Mouse (Mus musculus): ENCODE data around the gene Cbfa2t3. TPM values are rescaled to one million over a fixed set of nuclear protein-coding genes. Genes with fewer than 3 reads are reported as not detected.
"Not testable (repeated sequence)": the region's sequence is repeated elsewhere in the genome, so short reads cannot be mapped to it uniquely, and the experiment has no call there.

The Cbfa2t3 gene
- total RNA-seq, 2 experiments from 2014 or later, result 18.9 TPM

DNA sequence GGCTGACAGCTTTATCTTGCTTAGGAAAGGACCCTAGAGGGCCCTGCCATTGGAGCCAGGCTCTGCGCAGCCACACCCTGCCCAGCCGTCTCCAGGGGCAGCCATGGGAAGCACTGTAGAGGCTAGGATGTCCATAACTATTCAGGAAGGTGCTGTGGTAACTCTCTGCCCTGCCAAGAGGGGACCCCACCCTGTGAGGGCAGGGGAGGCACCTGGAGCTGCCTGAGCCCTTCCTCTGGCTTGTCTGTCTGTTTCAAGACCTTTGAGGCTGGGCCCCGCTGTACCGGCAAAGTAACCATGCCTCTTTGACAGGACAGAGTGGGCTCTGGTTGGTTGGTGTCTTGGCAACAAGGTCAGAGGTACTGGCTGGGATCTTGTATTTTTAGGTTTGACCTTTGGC lies 58.1 kb downstream of the Cbfa2t3 start:
- no peak for DNase-seq (ENCODE audit: low spot score in 2 of 2)

DNA sequence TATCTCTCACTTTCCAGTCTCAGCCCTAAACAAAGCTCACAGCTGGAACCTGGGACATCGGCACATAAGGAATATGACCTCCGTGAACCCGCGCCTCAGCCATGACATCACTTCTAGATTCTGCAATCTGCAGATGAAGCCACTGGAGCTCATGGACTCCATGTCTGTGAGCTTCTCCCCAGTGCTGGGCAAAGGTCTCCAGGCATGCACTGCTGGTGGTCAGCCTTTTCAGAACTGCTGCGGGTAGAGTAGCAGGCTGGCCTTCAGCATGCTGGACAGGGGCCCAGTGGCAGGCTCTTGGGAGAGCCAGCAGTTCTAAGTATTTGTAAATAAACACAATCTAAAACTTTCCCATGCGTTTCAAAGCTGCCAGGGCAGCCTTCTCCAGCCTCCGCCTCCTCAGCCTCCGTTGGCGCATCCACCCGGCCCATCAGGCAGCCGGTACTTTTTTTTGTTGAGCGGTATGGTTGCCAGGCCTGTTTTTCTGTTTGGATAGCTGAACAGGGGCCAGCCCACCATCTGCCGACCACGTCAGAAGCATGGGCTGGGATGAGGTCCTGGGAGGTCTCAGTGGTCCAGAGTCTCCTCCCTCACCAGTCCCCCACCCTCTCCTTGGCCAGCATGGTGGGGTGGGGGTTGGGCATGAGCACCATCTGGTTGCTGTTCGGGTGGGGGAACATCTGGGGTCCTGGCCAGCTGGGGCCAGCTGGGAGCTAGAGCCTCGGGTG lies 59.2 kb downstream of the Cbfa2t3 start:
- DNase-seq (ENCODE audit: low spot score in 2 of 2), result peak; percentile 67 to 81

DNA sequence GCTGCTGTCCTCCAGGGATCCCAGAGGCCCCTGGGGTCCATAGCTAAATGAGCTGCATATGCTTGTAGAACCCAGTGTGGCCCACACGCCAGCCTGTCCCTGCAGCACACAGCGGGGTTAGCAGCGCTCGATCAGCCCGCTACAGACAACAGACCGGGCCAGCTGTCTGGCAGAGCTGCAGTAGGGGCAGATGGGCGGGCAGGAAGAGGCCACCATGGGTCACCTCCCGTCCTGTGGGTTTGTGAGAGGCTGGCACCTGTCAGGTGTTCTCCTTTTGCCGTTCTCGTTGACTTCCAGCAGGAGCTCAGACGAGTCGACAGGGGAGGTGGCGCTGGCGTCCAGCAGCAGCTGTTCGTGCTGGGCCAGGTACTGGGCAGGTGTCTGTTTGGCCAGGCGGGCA lies 60.3 kb downstream of the Cbfa2t3 start:
- no peak for DNase-seq (ENCODE audit: low spot score in 2 of 2)

DNA sequence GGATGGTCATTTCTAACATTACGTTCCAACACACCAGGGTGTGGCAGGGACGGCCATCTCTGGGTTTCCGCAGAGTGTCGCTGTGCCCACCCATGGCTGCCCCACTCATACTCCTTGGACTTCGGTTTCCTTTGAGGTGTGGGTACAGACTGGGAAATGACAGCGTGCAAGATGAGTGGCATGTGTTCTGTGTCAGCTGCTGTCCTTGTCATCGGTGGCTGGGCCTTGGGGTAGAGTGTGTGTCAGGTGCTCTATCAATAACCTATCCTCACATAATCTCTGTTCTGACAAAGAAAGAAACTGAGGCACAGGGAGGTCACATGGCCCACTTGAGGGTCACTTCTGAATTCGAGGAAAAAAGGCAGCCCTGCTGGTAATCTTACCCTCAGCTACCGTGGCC lies 61.7 kb downstream of the Cbfa2t3 start:
- DNase-seq (ENCODE audit: low spot score in 2 of 2), result no peak

DNA sequence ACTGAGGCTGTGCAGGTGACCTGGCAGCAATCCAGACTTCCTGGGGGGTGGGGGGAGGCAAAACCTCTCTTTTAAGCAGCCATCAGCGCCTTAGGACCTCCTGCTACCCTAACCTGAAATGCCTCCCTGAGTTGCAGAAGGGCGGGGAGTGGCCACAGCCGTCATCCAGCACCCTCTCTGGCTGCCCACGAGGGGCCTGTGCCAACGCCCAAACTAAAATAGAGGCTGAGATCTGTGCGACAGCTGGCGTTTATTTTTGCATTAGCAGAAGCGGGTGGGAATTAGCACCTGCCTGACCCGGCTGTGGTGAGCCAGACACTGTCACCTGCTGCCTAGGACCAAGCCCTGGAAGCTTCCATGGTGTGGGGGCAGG lies 62.1 kb downstream of the Cbfa2t3 start:
- DNase-seq (ENCODE audit: low spot score in 2 of 2), result peak in 1 of 2 experiments; percentile 43

DNA sequence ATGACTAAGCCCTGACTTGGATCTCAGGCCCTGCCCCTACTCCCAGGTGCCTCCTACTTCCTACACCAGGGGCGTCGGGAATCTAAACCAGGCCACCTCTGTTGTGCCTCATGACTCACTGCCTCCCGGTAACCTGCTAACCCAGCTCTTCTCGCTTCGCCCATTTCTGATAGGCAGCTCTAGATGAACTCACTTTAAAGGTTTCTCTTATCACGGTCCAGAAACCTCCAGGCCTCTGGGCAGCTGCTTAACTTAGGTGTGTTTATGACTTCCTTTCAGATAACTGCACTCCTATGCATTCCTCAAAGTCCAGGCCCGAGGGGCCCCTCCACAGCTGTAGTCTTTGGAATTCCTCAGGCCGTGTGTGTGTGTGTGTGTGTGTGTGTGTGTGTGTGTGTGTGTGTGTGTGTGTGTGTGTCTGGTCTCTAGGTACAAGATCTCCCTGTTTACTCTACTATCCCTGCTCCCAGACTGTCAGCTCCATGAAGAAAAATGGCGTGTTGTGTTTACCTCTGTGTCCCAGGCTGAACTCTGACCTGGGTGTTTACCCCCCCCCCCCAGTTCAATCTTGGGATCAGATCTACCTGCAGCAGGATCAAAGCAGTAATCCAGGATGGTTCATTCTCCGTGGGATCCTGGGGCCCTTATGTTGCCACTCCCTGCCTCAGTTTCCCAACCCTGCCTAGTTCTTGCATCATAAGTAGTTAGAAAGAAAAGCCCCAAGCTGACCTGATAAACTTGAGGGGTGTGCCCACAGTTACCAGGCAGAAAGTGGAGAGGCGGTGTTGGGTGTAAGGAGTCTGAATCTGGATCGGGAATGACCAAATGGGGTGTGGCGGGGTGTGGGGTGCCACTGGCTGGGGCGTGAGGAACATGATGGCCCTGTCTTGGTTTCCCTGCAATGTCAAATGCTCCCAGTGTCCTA lies 62.8 kb downstream of the Cbfa2t3 start:
- DNase-seq (ENCODE audit: low spot score in 2 of 2), result no peak

DNA sequence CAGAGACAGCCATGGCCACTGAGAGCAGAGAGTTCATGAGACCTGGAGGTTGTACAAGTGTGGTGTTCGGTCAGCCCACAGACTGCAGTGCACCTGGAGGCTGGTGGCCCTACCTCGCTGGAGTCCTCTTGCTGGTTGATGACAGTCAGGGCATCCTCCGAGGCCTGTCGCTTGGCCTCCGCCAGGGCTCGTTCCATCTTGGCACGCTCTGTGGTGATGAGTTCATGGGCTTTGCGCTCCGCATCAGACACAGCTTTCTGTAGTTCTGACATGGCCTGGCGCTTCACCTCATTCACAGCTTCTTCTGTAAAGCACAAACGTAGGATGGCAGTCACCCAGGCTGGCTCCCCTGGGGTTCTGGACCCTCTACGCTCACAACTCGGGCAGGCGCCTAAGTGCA lies 65.7 kb downstream of the Cbfa2t3 start:
- no peak for DNase-seq (ENCODE audit: low spot score in 2 of 2)

DNA sequence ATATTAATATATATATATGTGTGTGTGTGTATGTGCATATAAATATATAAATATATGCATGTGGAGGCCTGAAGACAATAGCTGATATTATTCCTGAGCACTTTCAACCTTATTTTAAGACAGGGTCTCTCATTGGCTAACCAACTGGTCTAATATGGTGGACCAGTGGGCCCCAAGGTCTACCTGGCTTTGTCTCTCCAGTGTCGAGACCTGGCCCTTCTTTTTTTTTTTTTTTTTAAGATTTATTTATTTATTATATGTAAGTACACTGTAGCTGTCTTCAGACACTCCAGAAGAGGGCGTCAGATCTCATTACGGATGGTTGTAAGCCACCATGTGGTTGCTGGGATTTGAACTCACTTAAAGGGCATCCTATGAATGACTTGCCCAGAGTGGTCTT lies 66.8 kb downstream of the Cbfa2t3 start:
- not testable (repeated sequence) for DNase-seq (ENCODE audit: low spot score in 2 of 2)

DNA sequence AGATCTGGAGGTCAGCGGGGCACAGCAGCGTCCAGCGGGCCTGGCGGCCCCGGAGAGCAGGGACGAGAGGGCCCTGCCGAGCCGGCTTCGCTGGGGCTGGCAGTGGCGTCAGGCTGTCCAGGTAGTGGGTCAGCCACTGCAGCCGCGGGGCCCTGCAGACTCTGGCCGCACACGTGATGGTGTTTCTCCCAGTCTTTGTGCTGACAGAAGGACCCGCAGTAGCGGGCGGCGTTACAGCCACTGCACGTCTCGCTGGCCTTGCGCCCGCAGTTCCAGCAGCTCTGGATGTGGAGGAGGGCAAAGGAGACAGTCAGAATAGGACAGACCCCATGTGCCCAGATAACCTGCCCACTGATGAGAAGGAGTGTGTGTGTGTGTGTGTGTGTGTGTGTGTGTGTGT lies 68.2 kb downstream of the Cbfa2t3 start:
- no peak for DNase-seq (ENCODE audit: low spot score in 2 of 2)

DNA sequence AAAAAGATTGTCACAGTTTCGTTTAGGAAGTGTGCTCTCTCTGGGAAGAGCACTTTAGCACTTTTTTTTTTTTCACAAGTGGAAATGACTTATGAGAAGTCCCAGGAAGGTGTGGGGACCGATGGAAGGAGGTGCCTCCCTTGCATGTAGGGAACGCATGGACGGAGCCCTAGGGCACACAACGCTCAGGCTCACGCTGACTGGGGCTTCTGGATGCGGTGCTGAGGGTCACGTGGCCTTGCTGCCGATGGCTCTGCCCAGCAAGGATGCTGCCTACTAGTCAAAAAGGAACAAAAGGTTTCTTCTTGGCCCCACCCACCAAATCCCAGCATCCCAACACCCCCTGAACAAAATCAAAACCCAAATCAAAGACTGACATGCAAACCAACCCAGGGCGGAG lies 69.5 kb downstream of the Cbfa2t3 start:
- no peak for DNase-seq (ENCODE audit: low spot score in 2 of 2)

DNA sequence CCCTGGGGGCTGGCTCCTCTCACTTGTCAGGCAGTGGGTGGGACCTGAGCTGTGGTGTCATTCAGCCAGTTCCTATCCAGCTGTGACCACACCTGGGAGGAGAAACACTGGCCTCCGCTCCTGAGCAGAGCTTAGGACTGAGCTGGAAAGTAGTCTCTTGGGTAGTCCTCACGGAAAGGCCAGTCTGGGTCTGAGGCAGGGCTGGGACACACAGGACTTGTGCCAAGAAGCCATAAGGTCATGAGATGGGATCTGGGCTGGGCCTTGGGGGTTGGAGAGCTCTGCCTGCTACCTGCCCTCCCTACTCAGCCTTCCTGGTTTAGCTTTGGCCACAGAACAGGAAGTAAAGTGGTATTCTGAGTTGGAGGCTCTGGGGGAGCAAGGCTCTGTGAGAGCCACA lies 72.0 kb downstream of the Cbfa2t3 start:
- DNase-seq (ENCODE audit: low spot score in 2 of 2), result no peak

DNA sequence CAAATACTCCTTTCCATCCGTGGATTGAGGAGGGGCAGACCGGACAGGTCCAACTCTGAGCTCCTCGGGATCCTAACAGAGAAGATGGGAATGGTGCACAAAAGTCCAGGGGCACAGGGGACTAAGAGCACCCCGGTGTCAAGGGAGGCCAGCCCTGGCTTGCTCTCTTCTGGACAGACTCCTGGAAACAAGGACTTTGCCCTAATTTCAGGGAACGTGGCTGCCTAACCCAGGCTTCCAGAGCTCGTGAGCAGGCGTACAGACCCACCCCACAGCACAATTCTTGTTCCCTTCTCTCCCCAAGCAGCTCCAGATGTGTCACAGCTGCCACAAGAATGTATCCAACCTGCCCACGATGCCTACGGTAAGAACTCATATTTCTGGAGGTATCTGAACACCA lies 73.1 kb downstream of the Cbfa2t3 start:
- DNase-seq (ENCODE audit: low spot score in 2 of 2), result no peak

DNA sequence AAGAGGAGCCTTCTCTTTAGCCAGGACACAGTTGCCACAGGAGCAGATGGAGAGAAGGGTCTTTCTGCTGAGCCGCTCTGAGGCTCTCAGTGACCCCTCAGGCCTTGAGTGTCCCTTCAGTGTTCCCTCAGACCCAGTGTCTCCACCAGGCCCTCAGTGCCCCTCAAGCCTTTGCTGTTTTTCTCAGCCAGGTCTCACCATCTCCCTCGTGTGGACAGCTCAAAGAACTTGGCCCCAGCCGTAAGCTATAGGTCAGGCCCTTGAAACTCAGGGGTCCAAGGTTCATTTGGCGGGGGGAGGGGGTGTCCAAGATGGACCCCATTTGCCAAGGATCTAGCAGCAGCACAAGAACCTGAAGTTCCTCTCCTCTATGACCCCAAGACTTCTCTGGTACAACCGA lies 74.3 kb downstream of the Cbfa2t3 start:
- DNase-seq (ENCODE audit: low spot score in 2 of 2), result no peak

DNA sequence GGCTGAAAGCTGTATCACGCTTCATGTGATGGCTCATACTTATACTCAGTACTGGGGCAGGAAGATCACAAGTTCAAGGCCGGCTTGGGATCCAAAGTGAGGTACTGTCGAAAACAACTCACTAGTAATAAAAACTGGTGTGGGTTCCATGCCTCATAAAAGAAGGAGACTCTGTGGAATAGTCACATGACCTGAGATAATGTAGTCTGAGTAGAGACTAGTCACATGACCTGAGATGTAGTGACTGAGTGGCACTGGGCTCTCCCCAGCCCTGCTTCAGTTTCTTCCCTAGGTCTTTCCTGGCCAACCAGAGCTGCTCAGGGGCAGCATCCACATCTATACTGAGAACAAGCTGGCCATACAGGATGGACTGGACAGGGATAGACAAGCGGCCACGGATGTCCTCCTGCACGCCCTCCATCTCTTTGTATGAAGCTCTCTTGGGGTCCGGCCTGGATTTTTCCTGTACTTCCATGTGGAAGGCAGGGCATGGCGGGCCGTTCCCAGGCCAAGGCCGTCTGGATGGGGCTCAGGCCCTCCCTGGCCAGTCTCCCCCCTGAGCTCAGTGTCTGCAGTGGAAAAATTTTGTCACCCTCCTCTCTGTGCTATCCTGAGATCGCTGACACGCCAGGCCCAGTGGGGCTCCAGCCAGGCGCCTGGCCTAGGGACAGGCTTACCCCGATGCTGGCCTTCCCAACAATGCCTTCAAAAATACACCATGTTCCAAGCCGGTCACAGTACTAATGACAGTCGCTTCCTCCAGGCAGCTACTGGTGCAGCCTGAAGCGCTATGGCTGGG lies 74.9 kb downstream of the Cbfa2t3 start:
- DNase-seq (ENCODE audit: low spot score in 2 of 2), result no peak

DNA sequence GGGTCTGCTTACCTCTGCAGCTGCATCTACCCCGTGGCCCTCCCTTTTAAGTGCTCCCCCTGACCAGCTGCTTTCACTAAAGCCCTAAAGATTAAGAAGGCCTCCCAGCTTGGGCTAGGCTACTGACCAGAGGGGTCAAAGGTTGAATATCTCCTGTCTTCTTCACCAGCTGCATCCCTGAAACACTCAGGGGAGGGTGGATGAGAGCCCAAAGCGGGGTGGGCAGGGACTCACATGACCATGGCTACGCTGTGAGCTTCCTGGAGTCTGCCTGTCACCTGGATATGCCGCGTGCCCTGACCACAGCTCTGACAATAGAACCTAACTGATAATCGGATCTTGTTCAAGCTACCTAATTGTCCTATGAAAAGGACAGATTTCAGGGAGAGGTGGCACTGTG lies 76.2 kb downstream of the Cbfa2t3 start, which contains the start of gene Pabpn1l:
Pabpn1l (minus strand) TSS at position 13 of the 400 bp plus-strand sequence.
- no peak for DNase-seq (ENCODE audit: low spot score in 2 of 2)

DNA sequence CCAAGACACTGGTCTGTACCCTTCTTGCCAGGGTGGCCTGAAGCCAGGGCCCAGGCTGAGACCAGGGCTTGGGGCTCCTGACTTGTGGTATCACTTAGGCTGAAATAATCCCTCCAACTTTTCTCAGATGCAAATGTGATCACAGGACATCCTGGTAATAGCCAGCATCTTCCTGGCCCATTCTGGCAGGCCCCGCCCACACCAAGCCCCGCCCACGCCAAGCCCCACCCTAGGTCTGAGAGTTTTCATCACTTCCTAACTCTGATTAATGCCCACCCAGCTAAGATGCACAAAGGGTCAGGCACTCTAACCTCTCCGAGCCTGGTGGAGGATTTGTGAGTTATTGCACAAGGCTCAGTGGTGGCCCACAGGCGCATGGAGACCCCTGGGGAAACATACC lies 78.5 kb downstream of the Cbfa2t3 start:
- no peak for DNase-seq (ENCODE audit: low spot score in 2 of 2)

DNA sequence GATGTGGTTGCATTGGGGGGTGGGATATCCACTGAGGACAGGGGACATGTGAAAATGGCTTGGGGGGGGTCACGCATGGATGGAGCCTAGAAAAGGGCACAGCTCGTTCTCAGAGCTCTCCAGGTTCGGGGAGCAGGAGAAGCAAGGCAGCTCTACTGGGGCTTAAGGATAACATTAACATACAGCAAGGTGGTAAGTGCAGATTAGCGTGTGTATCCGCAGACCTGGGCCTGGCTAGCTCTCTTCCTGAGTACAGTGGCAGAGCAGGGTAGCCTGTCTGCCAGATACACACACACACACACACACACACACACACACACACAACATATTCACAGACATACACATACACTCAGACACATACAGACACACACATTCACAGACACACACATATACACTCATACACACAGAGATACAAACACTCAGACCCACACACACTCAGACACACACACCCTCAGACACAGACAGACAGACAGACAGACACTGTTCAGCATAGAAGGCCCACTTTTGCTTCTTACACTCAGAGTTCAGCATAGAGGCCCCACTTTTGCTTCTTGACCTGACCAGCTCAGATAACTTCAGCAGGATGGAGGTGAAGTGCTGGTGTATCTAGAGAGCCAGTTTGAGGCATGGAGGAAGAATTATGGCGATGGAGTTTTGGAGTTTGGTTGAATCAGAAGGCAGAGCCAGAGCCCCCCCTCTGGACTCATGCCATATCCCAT lies 80.1 kb downstream of the Cbfa2t3 start:
- DNase-seq (ENCODE audit: low spot score in 2 of 2), result no peak

DNA sequence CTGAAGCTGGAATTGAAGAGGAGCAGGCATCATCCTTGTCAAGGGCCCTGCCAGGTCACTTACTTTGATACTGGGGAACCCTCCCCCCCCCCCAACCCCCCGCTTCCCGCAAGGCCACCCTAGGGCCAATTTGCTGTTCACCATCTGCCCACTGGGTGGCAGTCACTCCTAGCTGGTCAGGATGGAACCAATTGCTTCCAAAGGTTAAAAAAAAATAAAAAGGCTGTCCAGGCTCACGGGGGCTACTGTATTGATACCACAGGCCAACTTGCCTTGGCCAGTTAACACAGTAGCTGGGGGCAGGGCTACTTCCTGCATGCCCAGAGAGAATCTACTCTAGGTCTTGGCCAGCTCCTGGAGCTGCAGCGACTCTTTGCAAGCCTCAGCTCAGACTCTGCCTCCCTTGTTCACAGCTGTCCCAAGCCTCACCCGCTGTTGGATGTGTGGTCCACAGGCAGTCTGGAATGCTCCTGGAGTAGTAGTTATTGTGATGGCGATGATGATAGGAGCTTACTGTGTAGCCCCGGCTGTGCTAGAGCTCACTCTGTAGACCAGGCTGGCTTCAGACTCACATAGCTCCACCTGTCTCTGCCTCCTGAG lies 80.9 kb downstream of the Cbfa2t3 start:
- DNase-seq (ENCODE audit: low spot score in 2 of 2), result peak; percentile 59 to 81

DNA sequence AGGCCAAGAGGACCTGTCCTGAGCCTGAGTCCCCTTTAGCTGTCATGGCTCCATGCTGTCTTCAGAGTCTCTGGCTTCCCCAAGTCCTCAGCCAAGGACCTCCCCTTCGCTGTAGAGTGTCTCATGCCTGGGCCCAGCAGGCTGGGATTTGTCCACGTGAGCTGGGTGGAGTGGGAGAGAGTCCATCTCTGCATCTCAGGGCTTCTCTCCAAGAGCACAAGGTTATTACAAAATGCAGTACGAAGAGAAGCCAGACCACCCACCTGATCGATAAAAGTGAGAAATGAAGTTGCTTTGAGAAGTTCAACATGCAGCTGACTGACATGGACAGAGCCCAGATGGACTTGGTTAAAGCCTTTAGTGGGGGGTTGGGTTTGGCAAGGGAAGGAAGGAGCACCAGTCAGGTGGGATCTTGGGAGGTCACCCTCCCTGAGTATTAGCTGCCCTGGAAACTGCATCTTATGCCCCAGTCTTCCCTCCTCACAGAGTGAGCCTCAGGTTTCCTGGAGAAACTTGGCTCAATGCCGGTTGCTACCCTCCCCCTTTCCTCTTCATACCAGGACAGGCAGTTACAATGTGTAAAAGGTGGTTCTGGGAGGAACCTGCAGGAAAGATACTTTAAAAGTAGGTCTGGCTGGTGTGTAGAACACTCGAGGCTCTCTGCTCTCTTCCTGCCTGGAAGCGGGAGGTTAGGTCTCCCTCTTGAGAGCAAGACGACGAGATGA lies 82.6 kb downstream of the Cbfa2t3 start:
- DNase-seq (ENCODE audit: low spot score in 2 of 2), result no peak

Measured in gastrocnemius, postnatal 4 days (tissue).